Mouse (Mus musculus): ENCODE data around the gene Mgat5b. TPM values are rescaled to one million over a fixed set of nuclear protein-coding genes. Genes with fewer than 3 reads are reported as not detected.
A peak's percentile ranks its signal among the peaks of the same experiment; 100 is the strongest.

The Mgat5b gene
- total RNA-seq (2014; rRNA removed) (88.5 and 95.4 TPM in 2 replicates), polyA plus RNA-seq (2015; fragmentation: Nextera tagmentation; extraction: Ambion mirVana) (27.0 and 31.0 TPM in 2 replicates)

GRCm38 (mm10) chr11:116918323-116919185, at the start of gene Mgat5b:
Gene Mgat5b (plus strand): TSS chr11:116918863.
- Histone ChIP-seq H3K4me2 (ENCODE audit: low read depth) (peak within 1 kb of the TSS; percentile 87), H3K36me3 (ENCODE audit: insufficient read depth) (peaks cover 2% of the 10 kb centered on the region; the same call in 1 of the 2 replicates), H3K9me3 (ENCODE audit: low read length) (no peaks in the 10 kb centered on the region), H3K4me3 (ENCODE audit: low read depth, low read length) (peak within 1 kb of the TSS; percentile 88), H3K27me3 (ENCODE audit: insufficient read depth, low read length) (no peaks in the 10 kb centered on the region), H3K9ac (peak within 1 kb of the TSS; percentile 99), H3K27ac (ENCODE audit: low read depth, low read length) (peak within 1 kb of the TSS; percentile 90), H3K4me1 (ENCODE audit: insufficient read depth) (peaks cover 24% of the 10 kb centered on the region)
- peak; percentile 97 for TF ChIP-seq CTCF (IDR thresholded peaks at IDR 0.05; ENCODE audit: low read depth)
- DNase-seq (peak; percentile 96), ATAC-seq (peak; percentile 95)
- WGBS, result 3% methylated on average over 81 of the region's 90 CpGs

DNA sequence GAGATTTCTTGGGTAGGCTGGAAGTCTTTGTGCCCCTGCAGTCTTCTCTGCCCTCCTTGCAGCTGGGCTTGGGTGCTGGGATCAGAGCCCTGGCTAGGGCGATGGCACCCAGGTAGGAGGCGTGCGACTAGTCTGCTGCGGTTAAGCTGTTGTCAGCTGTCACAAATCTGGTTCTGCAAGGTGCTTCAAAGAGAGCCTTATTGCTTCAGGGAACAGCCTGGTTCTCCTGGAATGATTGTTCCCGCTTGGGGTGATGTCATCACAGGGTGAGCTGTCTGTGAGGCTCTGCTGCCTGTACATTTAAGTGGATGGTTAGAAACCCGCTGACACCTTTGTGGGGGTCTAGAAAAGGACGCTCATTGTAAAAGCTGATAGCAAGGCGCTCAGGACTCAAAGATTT, 49.4 kb upstream of the Mgat5b start:
- H3K9me3 ChIP-seq (ENCODE audit: low read length), result no peaks in the 10 kb centered on the region
- WGBS, result 92% methylated on average over 8 of the region's 8 CpGs
- H3K4me1 ChIP-seq (ENCODE audit: insufficient read depth), result no peaks in the 10 kb centered on the region
- no peak overlapping the region for H3K4me3 ChIP-seq (ENCODE audit: low read depth, low read length)
- H3K9ac ChIP-seq, result no peak overlapping the region
- no peak overlapping the region for H3K4me2 ChIP-seq (ENCODE audit: low read depth)
- DNase-seq, result no peak
- no peak for ATAC-seq
- TF ChIP-seq CTCF (IDR thresholded peaks at IDR 0.05; ENCODE audit: low read depth), result no peak
- H3K36me3 ChIP-seq (ENCODE audit: insufficient read depth), result peaks cover 76% of the 10 kb centered on the region
- H3K27me3 ChIP-seq (ENCODE audit: insufficient read depth, low read length), result no peaks in the 10 kb centered on the region
- no peak overlapping the region for H3K27ac ChIP-seq (ENCODE audit: low read depth, low read length)

DNA sequence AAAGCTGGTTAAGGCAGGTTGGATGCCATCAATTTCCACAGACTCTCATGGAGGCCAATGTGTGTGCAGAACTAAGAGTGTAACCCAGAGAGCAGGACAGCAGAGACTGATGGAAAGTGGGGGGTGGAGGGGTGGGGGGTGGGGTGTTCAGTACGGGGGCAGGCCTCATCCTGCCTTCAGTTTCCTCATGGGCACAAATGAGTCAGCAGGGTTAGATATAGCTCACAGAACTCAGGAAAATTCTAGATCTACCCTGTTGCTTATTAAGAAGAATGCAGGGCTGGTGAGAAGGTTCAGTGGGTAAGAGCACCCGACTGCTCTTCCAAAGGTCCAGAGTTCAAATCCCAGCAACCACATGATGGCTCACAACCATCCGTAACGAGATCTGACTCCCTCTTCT, 49.0 kb upstream of the Mgat5b start:
- H3K27me3 ChIP-seq (ENCODE audit: insufficient read depth, low read length), result no peaks in the 10 kb centered on the region
- H3K36me3 ChIP-seq (ENCODE audit: insufficient read depth), result peaks cover 76% of the 10 kb centered on the region
- H3K9ac ChIP-seq, result no peak overlapping the region
- no peak for DNase-seq
- no peak for TF ChIP-seq CTCF (IDR thresholded peaks at IDR 0.05; ENCODE audit: low read depth)
- WGBS, result 93% methylated on average over 4 of the region's 4 CpGs
- H3K4me3 ChIP-seq (ENCODE audit: low read depth, low read length), result no peak overlapping the region
- no peaks in the 10 kb centered on the region for H3K4me1 ChIP-seq (ENCODE audit: insufficient read depth)
- no peaks in the 10 kb centered on the region for H3K9me3 ChIP-seq (ENCODE audit: low read length)
- no peak overlapping the region for H3K4me2 ChIP-seq (ENCODE audit: low read depth)
- no peak overlapping the region for H3K27ac ChIP-seq (ENCODE audit: low read depth, low read length)
- ATAC-seq, result no peak

GRCm38 (mm10) chr11:116871538-116871937, 47.1 kb upstream of the Mgat5b start:
- H3K27me3 ChIP-seq (ENCODE audit: insufficient read depth, low read length), result no peaks in the 10 kb centered on the region
- DNase-seq, result no peak
- peaks cover 67% of the 10 kb centered on the region for H3K36me3 ChIP-seq (ENCODE audit: insufficient read depth)
- no peak overlapping the region for H3K9ac ChIP-seq
- no peak overlapping the region for H3K4me2 ChIP-seq (ENCODE audit: low read depth)
- H3K4me1 ChIP-seq (ENCODE audit: insufficient read depth), result no peaks in the 10 kb centered on the region
- no peak for ATAC-seq
- 90% methylated on average over 9 of the region's 9 CpGs for WGBS
- TF ChIP-seq CTCF (IDR thresholded peaks at IDR 0.05; ENCODE audit: low read depth), result no peak
- H3K27ac ChIP-seq (ENCODE audit: low read depth, low read length), result no peak overlapping the region
- H3K4me3 ChIP-seq (ENCODE audit: low read depth, low read length), result no peak overlapping the region
- no peaks in the 10 kb centered on the region for H3K9me3 ChIP-seq (ENCODE audit: low read length)

- no peak overlapping the region for H3K9ac ChIP-seq
- H3K27me3 ChIP-seq (ENCODE audit: insufficient read depth, low read length), result no peaks in the 10 kb centered on the region
- H3K27ac ChIP-seq (ENCODE audit: low read depth, low read length), result no peak overlapping the region
- H3K4me1 ChIP-seq (ENCODE audit: insufficient read depth), result no peaks in the 10 kb centered on the region
- 86% methylated on average over 20 of the region's 20 CpGs for WGBS
- TF ChIP-seq CTCF (IDR thresholded peaks at IDR 0.05; ENCODE audit: low read depth), result no peak
- DNase-seq (peak; percentile 41), ATAC-seq (peak; percentile 25; the same call in 1 of the 2 replicates)
- H3K4me3 ChIP-seq (ENCODE audit: low read depth, low read length), result no peak overlapping the region
- no peak overlapping the region for H3K4me2 ChIP-seq (ENCODE audit: low read depth)
- H3K36me3 ChIP-seq (ENCODE audit: insufficient read depth), result peaks cover 44% of the 10 kb centered on the region
- H3K9me3 ChIP-seq (ENCODE audit: low read length), result no peaks in the 10 kb centered on the region
Measured at GRCm38 (mm10) chr11:116873987-116874386, 44.7 kb upstream of the Mgat5b start.

GRCm38 (mm10) chr11:116878454-116878853, 40.2 kb upstream of the Mgat5b start:
- Histone ChIP-seq H3K4me3 (ENCODE audit: low read depth, low read length) (no peak overlapping the region), H3K27me3 (ENCODE audit: insufficient read depth, low read length) (no peaks in the 10 kb centered on the region), H3K4me1 (ENCODE audit: insufficient read depth) (no peaks in the 10 kb centered on the region), H3K9me3 (ENCODE audit: low read length) (no peaks in the 10 kb centered on the region), H3K4me2 (ENCODE audit: low read depth) (no peak overlapping the region), H3K27ac (ENCODE audit: low read depth, low read length) (no peak overlapping the region), H3K36me3 (ENCODE audit: insufficient read depth) (peaks cover 22% of the 10 kb centered on the region), H3K9ac (no peak overlapping the region)
- TF ChIP-seq CTCF (IDR thresholded peaks at IDR 0.05; ENCODE audit: low read depth), result no peak
- WGBS, result 90% methylated on average over 8 of the region's 8 CpGs
- ATAC-seq (no peak), DNase-seq (no peak)

DNA sequence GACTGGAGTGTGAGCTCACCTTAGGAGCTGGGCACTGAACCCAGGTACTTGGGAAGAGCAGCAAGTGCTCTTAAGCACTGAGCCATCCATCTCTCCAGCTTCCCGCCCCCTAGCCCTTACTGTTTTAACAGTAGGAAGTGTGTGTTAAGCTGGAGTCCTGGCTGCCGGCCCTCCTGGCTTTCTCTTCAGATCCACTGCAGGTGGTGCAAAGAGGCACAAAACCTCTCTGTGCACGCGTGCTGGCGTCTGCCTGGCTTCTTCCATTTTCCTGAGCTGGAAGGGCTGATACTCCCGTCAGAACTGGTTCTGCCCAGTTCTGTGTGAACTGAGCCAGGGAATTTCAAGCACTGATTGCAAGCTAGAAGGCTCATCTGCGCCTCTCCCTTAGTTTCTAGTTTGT, 37.8 kb upstream of the Mgat5b start:
- no peak overlapping the region for H3K9ac ChIP-seq
- no peak; the same call in 1 of the 2 replicates for ATAC-seq
- WGBS, result 49% methylated on average over 7 of the region's 7 CpGs
- TF ChIP-seq CTCF (IDR thresholded peaks at IDR 0.05; ENCODE audit: low read depth), result no peak
- H3K9me3 ChIP-seq (ENCODE audit: low read length), result no peaks in the 10 kb centered on the region
- DNase-seq, result peak; percentile 45
- H3K4me1 ChIP-seq (ENCODE audit: insufficient read depth), result no peaks in the 10 kb centered on the region
- no peak overlapping the region for H3K4me3 ChIP-seq (ENCODE audit: low read depth, low read length)
- peaks cover 2% of the 10 kb centered on the region; the same call in 1 of the 2 replicates for H3K36me3 ChIP-seq (ENCODE audit: insufficient read depth)
- no peak overlapping the region for H3K4me2 ChIP-seq (ENCODE audit: low read depth)
- H3K27me3 ChIP-seq (ENCODE audit: insufficient read depth, low read length), result no peaks in the 10 kb centered on the region
- no peak overlapping the region for H3K27ac ChIP-seq (ENCODE audit: low read depth, low read length)
